Mouse (Mus musculus) spleen, adult 2 months (tissue): ENCODE measurements around the gene Aff3. TPM values are rescaled to one million over a fixed set of nuclear protein-coding genes. Genes with fewer than 3 reads are reported as not detected.
A peak's percentile ranks its signal among the peaks of the same experiment; 100 is the strongest.

ENCODE experiments used
- DNase-seq, 2 experiments: peaks; one replicate each; pipeline versions ENCODE4 v3.0.0 to v3.0.0-alpha.2; 2012 to 2021; ENCODE audit warnings: low spot score in 2 of 2, low read depth in 1 of 2
- H3K27ac ChIP-seq: fragments of 200-500 bp; 2 replicates; pipeline ENCODE4 v1.5.1; 2012; ENCODE audit warnings: low read length, inconsistent platforms; ENCODE audit not compliant: insufficient read depth
- H3K27me3 ChIP-seq: fragments of 200-500 bp; 2 replicates; pipeline ENCODE4 v1.6.1; 2012; ENCODE audit warnings: mild to moderate bottlenecking, moderate library complexity, low read length, inconsistent platforms; ENCODE audit not compliant: control insufficient read depth, insufficient read depth
- H3K36me3 ChIP-seq: fragments of 200-500 bp; 2 replicates; pipeline ENCODE4 v1.6.1; 2012; ENCODE audit warnings: mild to moderate bottlenecking, low read length, inconsistent platforms; ENCODE audit not compliant: control insufficient read depth, insufficient read depth
- H3K4me1 ChIP-seq: fragments of 200-500 bp; 2 replicates; pipeline ENCODE4 v1.6.1; 2011; ENCODE audit warnings: inconsistent platforms; ENCODE audit not compliant: control insufficient read depth, insufficient read depth, insufficient read length
- H3K4me3 ChIP-seq: fragments of 200-500 bp; 2 replicates; pipeline ENCODE4 v1.5.1; 2011; ENCODE audit warnings: mild to moderate bottlenecking, inconsistent platforms; ENCODE audit not compliant: insufficient read depth, insufficient read length; ENCODE audit errors: extremely low read depth
- CTCF ChIP-seq: fragments of 200-500 bp; IDR thresholded peaks from 2 replicates; pipeline ENCODE4 v1.5.1; 2011; ENCODE audit warnings: mild to moderate bottlenecking, inconsistent platforms; ENCODE audit not compliant: insufficient read depth, insufficient read length, insufficient replicate concordance; ENCODE audit errors: extremely low read depth
- POLR2A ChIP-seq: fragments of 200-500 bp; IDR thresholded peaks from 2 replicates; pipeline ENCODE4 v1.6.1; 2011; ENCODE audit warnings: low read depth, low read length, inconsistent platforms
- WGBS: fragments of 180-500 bp; shearing (Covaris S2); methylation state at CpG from one replicate; pipeline ENCODE4 v1.1.7; 2018; 5-methylcytosine and 5-hydroxymethylcytosine counted together
- polyA plus RNA-seq: library from polyadenylated mRNA; depleted of rRNA; stranded (reverse); fragments of >200 nt; gene quantifications from 2 replicates; pipeline ENCODE4 v1.2.3, GENCODE M21; 2012

The Aff3 gene
- polyA plus RNA-seq, 1 experiment: 20.2 TPM

GRCm38 (mm10) chr1:38217098-38217497, 447.7 kb downstream of the Aff3 start:
- H3K4me3 ChIP-seq: no peak overlapping the region
- WGBS: 94% methylated on average over 5 of the region's 5 CpGs
- no peak overlapping the region for H3K27ac ChIP-seq
- TF ChIP-seq CTCF: no peak
- no peak for TF ChIP-seq POLR2A
- no peaks in the 10 kb centered on the region for H3K27me3 ChIP-seq
- H3K4me1 ChIP-seq: no peaks in the 10 kb centered on the region
- no peak for DNase-seq
- H3K36me3 ChIP-seq: peaks cover 16% of the 10 kb centered on the region

- 87% methylated on average over 3 of the region's 3 CpGs for WGBS
- H3K36me3 ChIP-seq: peaks cover 30% of the 10 kb centered on the region
- H3K4me3 ChIP-seq: no peak overlapping the region
- DNase-seq: no peak
- H3K4me1 ChIP-seq: no peaks in the 10 kb centered on the region
- no peaks in the 10 kb centered on the region for H3K27me3 ChIP-seq
- no peak for TF ChIP-seq POLR2A
- no peak for TF ChIP-seq CTCF
- H3K27ac ChIP-seq: no peak overlapping the region
Observed at GRCm38 (mm10) chr1:38213377-38213776, 451.4 kb downstream of the Aff3 start.

GRCm38 (mm10) chr1:38212386-38212785, 452.4 kb downstream of the Aff3 start:
- H3K27me3 ChIP-seq: no peaks in the 10 kb centered on the region
- DNase-seq: no peak
- WGBS: 77% methylated on average over 5 of the region's 5 CpGs
- H3K27ac ChIP-seq: no peak overlapping the region
- no peaks in the 10 kb centered on the region for H3K4me1 ChIP-seq
- H3K4me3 ChIP-seq: no peak overlapping the region
- TF ChIP-seq POLR2A (no peak), CTCF (no peak)
- H3K36me3 ChIP-seq: peaks cover 33% of the 10 kb centered on the region

- Histone ChIP-seq H3K4me3 (no peak overlapping the region), H3K27me3 (no peaks in the 10 kb centered on the region), H3K4me1 (no peaks in the 10 kb centered on the region), H3K36me3 (peaks cover 43% of the 10 kb centered on the region), H3K27ac (no peak overlapping the region)
- no peak for DNase-seq
- TF ChIP-seq CTCF: peak; percentile 1; the same call in 1 of the 2 replicates
- TF ChIP-seq POLR2A: no peak
- 91% methylated on average over 10 of the region's 10 CpGs for WGBS
Observed at GRCm38 (mm10) chr1:38202475-38203183, 462.1 kb downstream of the Aff3 start.

- TF ChIP-seq CTCF (no peak), POLR2A (no peak)
- H3K27me3 ChIP-seq: no peaks in the 10 kb centered on the region
- H3K4me1 ChIP-seq: no peaks in the 10 kb centered on the region
- H3K36me3 ChIP-seq: peaks cover 41% of the 10 kb centered on the region
- H3K27ac ChIP-seq: no peak overlapping the region
- WGBS: 91% methylated on average over 3 of the region's 3 CpGs
- no peak overlapping the region for H3K4me3 ChIP-seq
- no peak for DNase-seq
Observed at GRCm38 (mm10) chr1:38201796-38202195, 463.0 kb downstream of the Aff3 start.

- no peak for DNase-seq
- H3K36me3 ChIP-seq: peaks cover 34% of the 10 kb centered on the region
- no peaks in the 10 kb centered on the region for H3K4me1 ChIP-seq
- TF ChIP-seq POLR2A (no peak), CTCF (no peak)
- no peak overlapping the region for H3K4me3 ChIP-seq
- 91% methylated on average over 17 of the region's 17 CpGs for WGBS
- no peak overlapping the region for H3K27ac ChIP-seq
- no peaks in the 10 kb centered on the region for H3K27me3 ChIP-seq
Observed at GRCm38 (mm10) chr1:38199669-38200635, 464.8 kb downstream of the Aff3 start.
